Mouse (Mus musculus): Measurements from ENCODE around the gene Nsmce1.
"Not testable (repeated sequence)": the region's sequence is repeated elsewhere in the genome, so short reads cannot be mapped to it uniquely, and the experiment has no call there.

The Nsmce1 gene

GRCm38 (mm10) chr7:125430170-125430842 lies 61.1 kb downstream of the Nsmce1 start:
- DNase-seq: no peak

DNA sequence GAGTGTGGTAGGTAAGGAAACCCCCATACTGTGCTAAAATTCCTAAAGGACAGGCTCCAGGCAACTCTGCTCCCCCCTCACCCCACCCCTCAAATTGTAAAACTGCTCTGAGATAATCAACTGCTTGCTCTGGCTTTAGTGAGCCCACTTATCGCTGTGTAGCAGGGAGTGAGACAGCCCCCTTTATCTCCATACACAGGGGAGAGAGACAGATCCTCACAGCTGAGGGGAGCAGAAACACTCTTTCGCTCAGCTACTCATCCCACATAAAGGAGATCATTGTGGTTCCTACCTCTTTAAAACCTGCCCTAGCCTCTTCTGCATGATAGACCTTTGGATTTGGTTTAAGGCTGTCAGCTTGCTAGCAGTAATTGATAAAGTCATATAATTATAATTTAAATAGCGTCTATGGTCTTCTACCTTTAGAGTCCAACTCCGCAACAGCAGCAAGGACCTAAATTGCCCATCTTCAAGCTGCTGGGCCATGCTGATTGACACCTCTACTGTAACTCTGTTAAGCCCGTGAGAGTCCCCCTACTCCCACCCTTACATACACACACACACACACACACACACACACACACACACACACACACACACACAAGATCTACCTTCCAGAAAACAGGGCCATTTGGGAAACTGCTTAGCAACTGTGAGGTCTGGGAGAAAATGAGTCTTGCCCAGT lies 62.4 kb downstream of the Nsmce1 start:
- not testable (repeated sequence) for DNase-seq

DNA sequence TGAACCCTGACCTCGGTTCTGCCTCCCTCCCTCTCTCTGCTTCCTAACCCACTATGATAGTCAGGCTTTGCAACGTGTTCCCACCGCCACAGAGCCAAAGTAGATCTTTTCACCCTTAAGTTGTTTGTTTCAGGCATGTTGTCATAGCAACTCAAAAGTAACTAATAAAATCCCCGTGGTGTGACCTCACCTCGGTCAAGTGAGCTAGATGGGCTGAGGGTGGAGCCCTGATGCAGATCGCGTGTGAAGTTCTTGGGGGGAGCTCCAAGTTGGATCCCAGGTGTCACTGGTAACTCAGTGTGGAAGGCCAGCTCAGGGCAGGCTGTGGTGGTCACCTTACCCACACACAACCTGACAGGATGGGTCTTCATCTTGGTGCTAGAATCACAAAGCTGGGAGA lies 63.0 kb downstream of the Nsmce1 start:
- DNase-seq: no peak

DNA sequence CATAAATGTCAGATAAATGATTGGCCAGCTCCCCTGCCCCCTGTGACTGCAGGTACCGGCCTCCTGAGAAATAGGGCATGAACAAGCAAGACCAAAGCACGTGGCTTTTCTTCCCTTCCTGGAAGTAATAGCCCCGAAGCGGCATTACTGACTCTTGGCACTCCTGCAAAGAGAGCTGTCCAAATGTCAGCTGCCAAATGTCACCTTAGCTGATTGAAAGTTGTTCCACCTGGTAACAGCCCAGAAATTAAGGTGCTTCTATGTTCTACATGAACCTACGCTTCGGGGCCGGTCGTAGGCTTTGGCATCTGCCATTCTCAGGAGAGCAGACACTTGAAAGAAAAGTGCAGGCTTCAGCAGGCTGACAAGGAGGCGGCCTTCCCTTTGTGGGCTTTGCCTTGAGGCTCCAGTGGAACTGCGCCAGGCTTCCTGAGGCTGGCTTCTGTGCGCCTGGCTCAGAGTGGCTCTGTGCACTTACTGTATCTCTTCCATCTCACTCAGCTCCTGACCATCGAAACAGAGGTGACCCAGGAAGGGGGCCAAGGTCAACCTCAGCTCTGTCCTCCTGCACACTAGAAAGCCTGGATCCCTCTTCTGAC lies 63.8 kb downstream of the Nsmce1 start:
- DNase-seq: peak; percentile 84

GRCm38 (mm10) chr7:125423056-125423455 lies 68.3 kb downstream of the Nsmce1 start:
- no peak for DNase-seq

DNA sequence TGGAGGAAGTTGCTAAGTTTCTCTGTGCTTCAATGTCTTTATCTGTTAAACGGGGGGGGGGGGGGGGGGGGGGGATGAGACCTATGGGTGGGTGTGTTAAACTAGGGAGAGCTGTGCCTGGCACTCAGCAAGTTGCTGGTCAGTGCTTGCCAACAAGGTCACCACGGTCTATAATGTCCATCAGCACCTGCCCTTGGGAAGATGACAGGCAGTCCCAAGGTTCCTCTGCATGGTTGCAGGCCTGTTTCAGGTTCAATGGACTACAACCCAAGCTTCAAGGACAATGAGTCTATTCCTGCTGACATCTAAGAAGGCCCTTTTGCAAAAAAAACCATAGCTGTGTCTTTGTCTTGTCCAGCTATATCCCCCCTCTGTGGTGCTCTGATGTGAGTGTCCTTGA lies 69.5 kb downstream of the Nsmce1 start:
- no peak for DNase-seq

DNA sequence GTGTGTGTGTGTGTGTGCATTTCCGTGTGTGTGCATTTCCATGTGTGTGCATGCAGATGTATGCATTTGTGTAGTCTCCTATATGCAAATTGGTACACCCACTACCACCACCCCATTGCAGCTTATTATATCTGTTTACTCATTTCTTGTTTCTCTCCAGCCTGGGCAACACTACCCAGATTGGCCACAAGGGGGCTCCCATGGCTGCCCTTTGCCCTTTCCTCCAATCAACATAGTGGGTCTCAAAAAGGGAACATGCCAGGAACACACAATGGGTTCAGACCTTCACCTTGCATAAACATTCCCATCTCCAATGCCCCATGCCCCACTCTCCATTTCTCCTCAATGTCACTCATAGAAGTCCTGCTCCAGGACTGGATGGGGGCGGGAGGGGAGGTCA lies 71.2 kb downstream of the Nsmce1 start:
- DNase-seq: peak; percentile 27

DNA sequence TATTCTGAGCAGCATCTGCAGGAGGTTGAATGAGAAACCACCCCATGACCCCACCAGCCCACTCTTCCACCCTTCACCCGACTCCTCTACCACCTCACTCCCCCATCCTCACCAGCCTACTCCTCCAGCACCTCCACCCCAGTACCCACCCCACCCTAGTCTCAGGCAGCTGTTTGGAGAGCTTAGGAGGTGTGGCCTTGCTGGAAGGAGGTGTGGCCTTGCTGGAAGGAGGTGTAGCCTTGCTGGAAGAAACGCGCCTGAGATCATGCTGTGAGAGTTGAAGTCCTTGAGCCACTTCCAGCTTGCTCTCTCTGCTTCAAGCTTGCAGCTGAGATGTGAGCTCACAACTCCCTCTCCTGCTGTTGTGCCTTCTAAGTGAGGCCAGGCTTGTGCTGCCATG lies 73.0 kb downstream of the Nsmce1 start:
- DNase-seq: no peak

Data from cerebellum, adult 9-10 months (tissue).